Mouse (Mus musculus): ENCODE measurements around the gene Gfer. TPM values are rescaled to one million over a fixed set of nuclear protein-coding genes. Genes with fewer than 3 reads are reported as not detected.
"Not testable (repeated sequence)": the region's sequence is repeated elsewhere in the genome, so short reads cannot be mapped to it uniquely, and the experiment has no call there.

Gfer gene
- polyA plus RNA-seq, 1 experiment from 2014 or later: 27.7 TPM

GRCm38 (mm10) chr17:24724184-24724583, 28.2 kb upstream of the Gfer start, which contains the start of gene Ndufb10:
Ndufb10 (minus strand) TSS chr17:24724478.
- Histone ChIP-seq H3K9me3 (ENCODE audit: control insufficient read depth, low read length) (no peaks in the 10 kb centered on the region), H3K9ac (ENCODE audit: low read length) (peak within 1 kb of the TSS; percentile 64), H3K4me3 (ENCODE audit: low read depth, low read length) (peak within 1 kb of the TSS; percentile 58), H3K27ac (replicated peaks) (peak within 1 kb of the TSS; percentile 73), H3K4me2 (replicated peaks; ENCODE audit: low read depth) (peak within 1 kb of the TSS; percentile 69), H3K27me3 (ENCODE audit: control insufficient read depth, insufficient read depth, low read length) (no peaks in the 10 kb centered on the region), H3K36me3 (ENCODE audit: control insufficient read depth, insufficient read depth, low read length) (peaks cover 10% of the 10 kb centered on the region), H3K4me1 (replicated peaks; ENCODE audit: control insufficient read depth, insufficient read depth) (0 out of 2 replicates have a peak, but pooled peaks cover 2% of the 10 kb centered on the region)
- ATAC-seq (ENCODE audit: low FRiP score, low TSS enrichment) (peak; percentile 66), DNase-seq (ENCODE audit: low spot score) (peak; percentile 96)
- peak; percentile 99 for TF ChIP-seq CTCF (IDR thresholded peaks at IDR 0.05; ENCODE audit: low read depth)
- no peak for TF ChIP-seq EP300 (optimal IDR thresholded peaks at IDR 0.05)
- under 1% methylated on average over 30 of the region's 30 CpGs for whole genome bisulfite sequencing

- 0 out of 2 replicates have a peak, but pooled peaks cover 2% of the 10 kb centered on the region for H3K4me1 ChIP-seq (replicated peaks; ENCODE audit: control insufficient read depth, insufficient read depth)
- peak; percentile 31 for DNase-seq (ENCODE audit: low spot score)
- peak overlapping the region; percentile 58 for H3K4me3 ChIP-seq (ENCODE audit: low read depth, low read length)
- ATAC-seq (ENCODE audit: low FRiP score, low TSS enrichment): no peak
- peak overlapping the region; percentile 64 for H3K9ac ChIP-seq (ENCODE audit: low read length)
- H3K36me3 ChIP-seq (ENCODE audit: control insufficient read depth, insufficient read depth, low read length): peaks cover 10% of the 10 kb centered on the region
- H3K27ac ChIP-seq (replicated peaks): peak overlapping the region; percentile 73
- H3K4me2 ChIP-seq (replicated peaks; ENCODE audit: low read depth): peak overlapping the region; percentile 69
- under 1% methylated on average over 15 of the region's 15 CpGs for WGBS
- no peaks in the 10 kb centered on the region for H3K9me3 ChIP-seq (ENCODE audit: control insufficient read depth, low read length)
- no peak for TF ChIP-seq CTCF (IDR thresholded peaks at IDR 0.05; ENCODE audit: low read depth)
- no peak for TF ChIP-seq EP300 (optimal IDR thresholded peaks at IDR 0.05)
- no peaks in the 10 kb centered on the region for H3K27me3 ChIP-seq (ENCODE audit: control insufficient read depth, insufficient read depth, low read length)
These were observed 27.9 kb upstream of the Gfer start for GRCm38 (mm10) chr17:24723881-24724180.

- Histone ChIP-seq H3K36me3 (ENCODE audit: control insufficient read depth, insufficient read depth, low read length) (peaks cover 10% of the 10 kb centered on the region), H3K4me2 (replicated peaks; ENCODE audit: low read depth) (peak overlapping the region; percentile 69), H3K27ac (replicated peaks) (peak overlapping the region; percentile 73), H3K4me3 (ENCODE audit: low read depth, low read length) (peak overlapping the region; percentile 58), H3K9ac (ENCODE audit: low read length) (peak overlapping the region; percentile 64), H3K27me3 (ENCODE audit: control insufficient read depth, insufficient read depth, low read length) (no peaks in the 10 kb centered on the region), H3K4me1 (replicated peaks; ENCODE audit: control insufficient read depth, insufficient read depth) (0 out of 2 replicates have a peak, but pooled peaks cover 2% of the 10 kb centered on the region), H3K9me3 (ENCODE audit: control insufficient read depth, low read length) (no peaks in the 10 kb centered on the region)
- ATAC-seq (ENCODE audit: low FRiP score, low TSS enrichment): no peak
- under 1% methylated on average over 12 of the region's 12 CpGs for WGBS
- no peak for DNase-seq (ENCODE audit: low spot score)
- TF ChIP-seq CTCF (IDR thresholded peaks at IDR 0.05; ENCODE audit: low read depth): no peak
- TF ChIP-seq EP300 (optimal IDR thresholded peaks at IDR 0.05): no peak
These were observed 27.3 kb upstream of the Gfer start for GRCm38 (mm10) chr17:24723122-24723880.

GRCm38 (mm10) chr17:24722220-24722924, 26.4 kb upstream of the Gfer start:
- no peak overlapping the region for H3K4me3 ChIP-seq (ENCODE audit: low read depth, low read length)
- 38% methylated on average over 13 of the region's 13 CpGs for WGBS
- DNase-seq (ENCODE audit: low spot score): no peak
- peaks cover 10% of the 10 kb centered on the region for H3K36me3 ChIP-seq (ENCODE audit: control insufficient read depth, insufficient read depth, low read length)
- H3K9ac ChIP-seq (ENCODE audit: low read length): 0 out of 2 replicates have a peak overlapping the region, but pooled peaks have one; percentile 4
- no peak overlapping the region for H3K27ac ChIP-seq (replicated peaks)
- 0 out of 2 replicates have a peak, but pooled peaks cover 2% of the 10 kb centered on the region for H3K4me1 ChIP-seq (replicated peaks; ENCODE audit: control insufficient read depth, insufficient read depth)
- H3K4me2 ChIP-seq (replicated peaks; ENCODE audit: low read depth): peak overlapping the region; percentile 25
- H3K27me3 ChIP-seq (ENCODE audit: control insufficient read depth, insufficient read depth, low read length): no peaks in the 10 kb centered on the region
- no peak for ATAC-seq (ENCODE audit: low FRiP score, low TSS enrichment)
- TF ChIP-seq CTCF (IDR thresholded peaks at IDR 0.05; ENCODE audit: low read depth): no peak
- no peak for TF ChIP-seq EP300 (optimal IDR thresholded peaks at IDR 0.05)
- H3K9me3 ChIP-seq (ENCODE audit: control insufficient read depth, low read length): no peaks in the 10 kb centered on the region

- Histone ChIP-seq H3K4me2 (replicated peaks; ENCODE audit: low read depth) (peak overlapping the region; percentile 66), H3K9ac (ENCODE audit: low read length) (peak overlapping the region; percentile 32), H3K4me3 (ENCODE audit: low read depth, low read length) (peak overlapping the region; percentile 50; the same call in 1 of the 2 replicates), H3K27ac (replicated peaks) (peak overlapping the region; percentile 45; the same call in 1 of the 2 replicates)
- H3K4me1 ChIP-seq (replicated peaks; ENCODE audit: control insufficient read depth, insufficient read depth); DNase-seq (ENCODE audit: low spot score); ATAC-seq (ENCODE audit: low FRiP score, low TSS enrichment); H3K36me3 ChIP-seq (ENCODE audit: control insufficient read depth, insufficient read depth, low read length); H3K9me3 ChIP-seq (ENCODE audit: control insufficient read depth, low read length); H3K27me3 ChIP-seq (ENCODE audit: control insufficient read depth, insufficient read depth, low read length): not testable (repeated sequence)
- WGBS: 46% methylated on average over 7 of the region's 7 CpGs
These were observed 25.5 kb upstream of the Gfer start for GRCm38 (mm10) chr17:24721383-24721955.

GRCm38 (mm10) chr17:24720616-24721015, 24.7 kb upstream of the Gfer start:
- not testable (repeated sequence) for H3K4me1 ChIP-seq (replicated peaks; ENCODE audit: control insufficient read depth, insufficient read depth); ATAC-seq (ENCODE audit: low FRiP score, low TSS enrichment); H3K27me3 ChIP-seq (ENCODE audit: control insufficient read depth, insufficient read depth, low read length); H3K9me3 ChIP-seq (ENCODE audit: control insufficient read depth, low read length); DNase-seq (ENCODE audit: low spot score); H3K36me3 ChIP-seq (ENCODE audit: control insufficient read depth, insufficient read depth, low read length)
- H3K4me2 ChIP-seq (replicated peaks; ENCODE audit: low read depth): peak overlapping the region; percentile 66
- H3K9ac ChIP-seq (ENCODE audit: low read length): peak overlapping the region; percentile 88
- peak overlapping the region; percentile 94 for H3K27ac ChIP-seq (replicated peaks)
- peak overlapping the region; percentile 50 for H3K4me3 ChIP-seq (ENCODE audit: low read depth, low read length)
- WGBS: 0% methylated on average over 11 of the region's 11 CpGs

All from stomach, postnatal 0 days (tissue).